Mouse (Mus musculus): ENCODE measurements around the gene Dkk2. TPM values are rescaled to one million over a fixed set of nuclear protein-coding genes. Genes with fewer than 3 reads are reported as not detected.
A peak's percentile ranks its signal among the peaks of the same experiment; 100 is the strongest.

Dkk2 gene
- total RNA-seq, 2 experiments from 2014 or later, result 1.6 to 2.1 TPM

- intact Hi-C loops (cut with DNase I), result no loop called here
- DNase-seq, result no peak
Measured at GRCm38 (mm10) chr3:132121344-132121743, 36.3 kb downstream of the Dkk2 start.

- intact Hi-C loops (cut with DNase I), result no loop called here
- no peak for DNase-seq
Measured at GRCm38 (mm10) chr3:132122581-132122980, 37.5 kb downstream of the Dkk2 start.

- intact Hi-C loops (cut with DNase I), result no loop called here
- no peak for DNase-seq
Measured at GRCm38 (mm10) chr3:132125227-132125740, 40.2 kb downstream of the Dkk2 start.

- intact Hi-C loops (cut with DNase I), result no loop called here
- DNase-seq, result no peak
Measured at GRCm38 (mm10) chr3:132129730-132130274, 44.7 kb downstream of the Dkk2 start.

- no peak for DNase-seq
- intact Hi-C loops (cut with DNase I), result no loop called here
Measured at GRCm38 (mm10) chr3:132130781-132131180, 45.7 kb downstream of the Dkk2 start.

- DNase-seq, result no peak
- intact Hi-C loops (cut with DNase I), result no loop called here
Measured at GRCm38 (mm10) chr3:132131939-132132338, 46.8 kb downstream of the Dkk2 start.

- intact Hi-C loops (cut with DNase I), result no loop called here
- DNase-seq, result no peak
Measured at GRCm38 (mm10) chr3:132134502-132134901, 49.4 kb downstream of the Dkk2 start.

GRCm38 (mm10) chr3:132137802-132138378 is 52.8 kb downstream of the Dkk2 start:
- DNase-seq, result peak; percentile 4

GRCm38 (mm10) chr3:132141031-132141430 is 55.9 kb downstream of the Dkk2 start:
- intact Hi-C loops (cut with DNase I), result no loop called here
- DNase-seq, result no peak

More at GRCm38 (mm10) chr3:132137802-132138378, 52.8 kb downstream of the Dkk2 start:
- intact Hi-C loops (cut with DNase I), result no loop called here

- intact Hi-C loops (cut with DNase I), result no loop called here
- no peak for DNase-seq
Measured at GRCm38 (mm10) chr3:132149446-132150025, 64.4 kb downstream of the Dkk2 start.

GRCm38 (mm10) chr3:132158817-132159216 is 73.7 kb downstream of the Dkk2 start:
- no peak for DNase-seq
- intact Hi-C loops (cut with DNase I), result no loop called here

GRCm38 (mm10) chr3:132168911-132169310 is 83.8 kb downstream of the Dkk2 start:
- DNase-seq, result no peak
- intact Hi-C loops (cut with DNase I), result no loop called here

- no peak for DNase-seq
- intact Hi-C loops (cut with DNase I), result no loop called here
Measured at GRCm38 (mm10) chr3:132186888-132187552, 101.9 kb downstream of the Dkk2 start.

GRCm38 (mm10) chr3:132201950-132202349 is 116.9 kb downstream of the Dkk2 start:
- peak; percentile 3 for DNase-seq
- intact Hi-C loops (cut with DNase I), result no loop called here

- intact Hi-C loops (cut with DNase I), result no loop called here
- DNase-seq, result no peak
Measured at GRCm38 (mm10) chr3:132202665-132203064, 117.6 kb downstream of the Dkk2 start.

- peak; percentile 63 for DNase-seq
- intact Hi-C loops (cut with DNase I), result no loop called here
Measured at GRCm38 (mm10) chr3:132207469-132207868, 122.4 kb downstream of the Dkk2 start.

GRCm38 (mm10) chr3:132211260-132211659 is 126.2 kb downstream of the Dkk2 start:
- intact Hi-C loops (cut with DNase I), result no loop called here
- DNase-seq, result no peak

GRCm38 (mm10) chr3:132219977-132220487 is 134.9 kb downstream of the Dkk2 start:
- no peak for DNase-seq
- intact Hi-C loops (cut with DNase I), result no loop called here

GRCm38 (mm10) chr3:132227622-132228021 is 142.5 kb downstream of the Dkk2 start:
- intact Hi-C loops (cut with DNase I), result no loop called here
- no peak for DNase-seq
